Mouse (Mus musculus) left cerebral cortex, adult 18-20 months (tissue): ENCODE results near the gene Rims4. TPM values are rescaled to one million over a fixed set of nuclear protein-coding genes. Genes with fewer than 3 reads are reported as not detected.
A peak's percentile ranks its signal among the peaks of the same experiment; 100 is the strongest.

Experiments
- DNase-seq, 2 experiments: peaks; one replicate each; pipeline ENCODE4 v3.0.0; 2021 to 2022; ENCODE audit warnings: low spot score in 2 of 2, mixed read lengths in 1 of 2
- long read RNA-seq, 2 experiments: library from polyadenylated mRNA; stranded (forward); transcript quantifications; one replicate each; pipeline ENCODE4 v2.0.0; 2021
- total RNA-seq, 2 experiments: library from RNA; stranded (reverse); gene quantifications; 2 replicates each; pipeline ENCODE4 v1.2.3; 2021

The Rims4 gene
- total RNA-seq: 10 to 100 TPM; 85.6 TPM
- long read RNA-seq, experiment 1, full-length matches to known transcripts: 14 of 43 reads
- long read RNA-seq, experiment 1, partial matches to known transcripts: 0 of 43 reads
- long read RNA-seq, experiment 1, other reads (novel, unspliced or antisense): 29 of 43 reads
- long read RNA-seq, experiment 2, full-length matches to known transcripts: 10 of 22 reads
- long read RNA-seq, experiment 2, partial matches to known transcripts: 1 of 22 reads
- long read RNA-seq, experiment 2, other reads (novel, unspliced or antisense): 11 of 22 reads

GRCm38 (mm10) chr2:163918317-163919258, at the start of gene Rims4:
Gene Rims4 (minus strand): TSS chr2:163918683.
- peak; percentile 78 to 85 for DNase-seq

GRCm38 (mm10) chr2:163965706-163966105, 47.2 kb upstream of the Rims4 start:
- no peak for DNase-seq

- DNase-seq: no peak
Measured at GRCm38 (mm10) chr2:163964606-163965560, 46.4 kb upstream of the Rims4 start.

GRCm38 (mm10) chr2:163953622-163954310, 35.3 kb upstream of the Rims4 start:
- DNase-seq: no peak

GRCm38 (mm10) chr2:163951770-163952169, 33.3 kb upstream of the Rims4 start:
- peak; percentile 70 to 80 for DNase-seq

- DNase-seq: no peak
Measured at GRCm38 (mm10) chr2:163947976-163948375, 29.5 kb upstream of the Rims4 start.

GRCm38 (mm10) chr2:163946221-163946620, 27.7 kb upstream of the Rims4 start:
- DNase-seq: peak; percentile 16 to 30

- no peak for DNase-seq
Measured at GRCm38 (mm10) chr2:163944511-163944910, 26.0 kb upstream of the Rims4 start.

GRCm38 (mm10) chr2:163943056-163943455, 24.6 kb upstream of the Rims4 start:
- no peak for DNase-seq

GRCm38 (mm10) chr2:163939522-163939921, 21.0 kb upstream of the Rims4 start:
- DNase-seq: peak; percentile 29 to 44

- no peak for DNase-seq
Measured at GRCm38 (mm10) chr2:163932151-163932550, 13.7 kb upstream of the Rims4 start.

- DNase-seq: no peak
Measured at GRCm38 (mm10) chr2:163928464-163929200, 10.1 kb upstream of the Rims4 start.

- no peak for DNase-seq
Measured at GRCm38 (mm10) chr2:163925044-163925443, 6.6 kb upstream of the Rims4 start.

GRCm38 (mm10) chr2:163924531-163924930, 6.0 kb upstream of the Rims4 start:
- no peak for DNase-seq

GRCm38 (mm10) chr2:163923113-163923512, 4.6 kb upstream of the Rims4 start:
- DNase-seq: no peak

- DNase-seq: no peak
Measured at GRCm38 (mm10) chr2:163919581-163919980, 1.1 kb upstream of the Rims4 start.

GRCm38 (mm10) chr2:163916703-163917102, 1.8 kb downstream of the Rims4 start:
- no peak for DNase-seq

GRCm38 (mm10) chr2:163915294-163915791, 3.1 kb downstream of the Rims4 start:
- no peak for DNase-seq

- DNase-seq: peak; percentile 74 to 78
Measured at GRCm38 (mm10) chr2:163914107-163914506, 4.4 kb downstream of the Rims4 start.
